Mouse (Mus musculus) right cerebral cortex, postnatal 4 days (tissue): ENCODE measurements around the gene Tpcn2.

Experiments used
- DNase-seq: peaks from one replicate; pipeline ENCODE4 v3.0.0-alpha.2; 2022

Gene Tpcn2

GRCm38 (mm10) chr7:145283487-145284187, at the start of gene Tpcn2:
Gene Tpcn2, minus strand, starts transcription at chr7:145284011.
- DNase-seq = peak; percentile 87

- DNase-seq = no peak
Measured at GRCm38 (mm10) chr7:145332376-145333041, 48.7 kb upstream of the Tpcn2 start.

- no peak for DNase-seq
Measured at GRCm38 (mm10) chr7:145330641-145331040, 46.8 kb upstream of the Tpcn2 start.

GRCm38 (mm10) chr7:145329982-145330381, 46.2 kb upstream of the Tpcn2 start:
- DNase-seq = no peak

GRCm38 (mm10) chr7:145325697-145326096, 41.9 kb upstream of the Tpcn2 start:
- no peak for DNase-seq

GRCm38 (mm10) chr7:145323607-145324006, 39.8 kb upstream of the Tpcn2 start:
- no peak for DNase-seq

GRCm38 (mm10) chr7:145319481-145319880, 35.7 kb upstream of the Tpcn2 start:
- no peak for DNase-seq

GRCm38 (mm10) chr7:145317522-145317921, 33.7 kb upstream of the Tpcn2 start:
- no peak for DNase-seq

- no peak for DNase-seq
Measured at GRCm38 (mm10) chr7:145314785-145315411, 31.1 kb upstream of the Tpcn2 start, which contains the start of gene Mrgprd. Gene Mrgprd, plus strand, starts transcription at chr7:145314835.

GRCm38 (mm10) chr7:145312137-145312536, 28.3 kb upstream of the Tpcn2 start:
- no peak for DNase-seq

GRCm38 (mm10) chr7:145310526-145310925, 26.7 kb upstream of the Tpcn2 start:
- DNase-seq = no peak

GRCm38 (mm10) chr7:145309877-145310276, 26.1 kb upstream of the Tpcn2 start:
- no peak for DNase-seq

- no peak for DNase-seq
Measured at GRCm38 (mm10) chr7:145308866-145309265, 25.1 kb upstream of the Tpcn2 start.

GRCm38 (mm10) chr7:145308061-145308675, 24.4 kb upstream of the Tpcn2 start:
- no peak for DNase-seq

- DNase-seq = no peak
Measured at GRCm38 (mm10) chr7:145307636-145308035, 23.8 kb upstream of the Tpcn2 start.

GRCm38 (mm10) chr7:145304153-145304552, 20.3 kb upstream of the Tpcn2 start:
- no peak for DNase-seq

- DNase-seq = no peak
Measured at GRCm38 (mm10) chr7:145302488-145303285, 18.9 kb upstream of the Tpcn2 start.

- no peak for DNase-seq
Measured at GRCm38 (mm10) chr7:145301341-145302005, 17.7 kb upstream of the Tpcn2 start.

- no peak for DNase-seq
Measured at GRCm38 (mm10) chr7:145301008-145301340, 17.2 kb upstream of the Tpcn2 start.

- DNase-seq = no peak
Measured at GRCm38 (mm10) chr7:145300321-145301007, 16.7 kb upstream of the Tpcn2 start, which contains the start of gene Mrgprf. Gene Mrgprf, plus strand, starts transcription at chr7:145300828.

- DNase-seq = no peak
Measured at GRCm38 (mm10) chr7:145299562-145300320, 15.9 kb upstream of the Tpcn2 start.
